Mouse (Mus musculus) cerebellum, postnatal 4 days (tissue): ENCODE data around the gene Glp1r.
A peak's percentile ranks its signal among the peaks of the same experiment; 100 is the strongest.

Experiments used
- DNase-seq, 2 experiments: peaks; one replicate each; pipeline ENCODE4 v3.0.0; 2022; ENCODE audit warnings: low spot score in 2 of 2, mixed read lengths in 1 of 2

Gene Glp1r

DNA sequence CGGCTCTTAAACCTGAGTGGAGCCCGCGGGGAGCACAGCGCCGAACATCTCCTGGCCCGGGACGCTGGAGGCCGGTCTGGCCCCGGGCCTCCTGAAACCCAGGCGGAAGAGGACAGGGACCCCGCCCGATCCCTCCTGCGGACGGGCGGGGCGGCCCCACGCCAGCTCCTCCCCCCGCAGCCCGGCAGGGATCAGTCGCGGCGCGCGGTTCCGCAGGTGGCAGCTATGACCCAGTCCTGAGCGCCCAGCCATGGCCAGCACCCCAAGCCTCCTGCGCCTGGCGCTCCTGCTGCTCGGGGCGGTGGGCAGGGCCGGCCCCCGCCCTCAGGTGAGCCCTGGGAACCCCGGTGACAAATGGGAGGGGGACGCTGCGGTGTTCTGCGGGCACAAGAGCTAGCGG, at the start of gene Glp1r:
Glp1r (plus strand) TSS at position 191 of the 400 bp plus-strand sequence.
- DNase-seq: no peak

GRCm38 (mm10) chr17:30852345-30852744, 49.3 kb upstream of the Glp1r start:
- no peak for DNase-seq

DNA sequence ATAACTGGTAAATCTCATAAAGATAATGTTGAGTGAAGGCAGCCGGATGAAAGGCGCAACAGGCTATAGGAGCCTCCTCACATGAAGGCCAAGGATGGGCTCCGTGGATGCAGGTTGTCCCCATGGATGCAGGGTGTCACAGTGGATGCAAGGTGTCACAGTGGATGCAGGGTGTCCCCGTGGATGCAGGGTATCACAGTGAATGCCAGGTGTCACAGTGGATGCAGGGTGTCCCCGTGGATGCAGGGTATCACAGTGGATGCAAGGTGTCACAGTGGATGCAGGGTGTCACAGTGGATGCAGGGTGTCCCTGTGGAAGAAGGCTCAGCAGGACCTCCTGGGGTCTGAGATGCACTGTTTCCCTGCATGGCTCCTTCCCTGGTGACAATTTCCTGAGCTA, 44.3 kb upstream of the Glp1r start:
- DNase-seq: no peak

GRCm38 (mm10) chr17:30858586-30859259, 42.9 kb upstream of the Glp1r start:
- no peak for DNase-seq

DNA sequence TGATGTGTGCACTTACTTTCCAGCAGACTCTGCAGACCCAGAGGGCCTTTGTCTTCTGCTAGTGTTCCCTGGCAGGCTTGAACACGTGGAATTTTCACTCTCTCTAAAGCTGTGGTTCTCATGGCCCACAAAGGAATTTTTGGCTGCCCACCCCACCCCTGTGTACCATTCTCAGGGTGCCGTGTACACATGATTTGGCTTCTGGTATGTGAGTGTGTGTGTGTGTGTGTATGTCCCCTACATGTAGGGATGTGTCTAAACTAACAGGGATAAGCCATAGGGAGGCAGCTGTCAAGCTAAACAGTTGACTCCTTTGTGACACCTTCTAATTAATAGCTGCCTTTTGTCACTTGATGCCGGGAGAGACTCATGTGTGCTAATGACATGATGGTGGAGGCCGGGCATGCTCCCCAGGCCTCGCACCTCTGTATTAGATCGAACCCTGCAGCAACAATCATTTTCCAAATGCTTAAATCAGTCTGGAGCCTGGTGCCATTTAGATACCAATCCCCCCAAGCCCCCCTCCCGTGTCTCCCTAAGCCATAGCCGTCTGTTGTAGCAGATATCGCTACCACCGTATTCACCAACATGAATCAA, 41.5 kb upstream of the Glp1r start:
- DNase-seq: no peak

DNA sequence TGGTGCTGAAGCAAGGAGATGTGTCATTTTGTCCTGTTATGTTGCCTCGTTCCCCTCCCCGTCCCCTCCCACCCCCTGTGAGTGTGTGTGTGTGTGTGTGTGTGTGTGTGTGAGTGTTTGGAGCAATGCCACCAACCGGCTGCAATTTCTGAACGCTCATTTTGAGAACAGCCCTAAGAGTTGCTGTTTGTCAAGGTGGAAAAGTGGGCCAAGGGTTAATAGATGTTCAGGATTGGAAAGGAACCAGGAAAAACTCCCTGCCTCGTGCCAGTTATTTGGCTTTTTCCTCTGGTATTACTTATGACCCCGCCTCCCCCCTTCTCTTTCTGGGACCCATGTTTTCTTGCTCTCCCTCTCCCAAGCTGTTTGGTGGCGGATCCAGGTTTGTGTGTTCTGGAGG, 41.0 kb upstream of the Glp1r start:
- no peak for DNase-seq

- DNase-seq: no peak
Measured at GRCm38 (mm10) chr17:30866281-30866680, 35.3 kb upstream of the Glp1r start.

GRCm38 (mm10) chr17:30866966-30867365, 34.7 kb upstream of the Glp1r start:
- DNase-seq: peak in 1 of 2 experiments; percentile 30

- no peak for DNase-seq
Measured at GRCm38 (mm10) chr17:30871040-30871439, 30.6 kb upstream of the Glp1r start.

- no peak for DNase-seq
Measured at GRCm38 (mm10) chr17:30874276-30874675, 27.3 kb upstream of the Glp1r start.

- peak in 1 of 2 experiments; percentile 34 for DNase-seq
Measured at GRCm38 (mm10) chr17:30877456-30877855, 24.2 kb upstream of the Glp1r start.

- DNase-seq: no peak
Measured at GRCm38 (mm10) chr17:30878626-30879025, 23.0 kb upstream of the Glp1r start.

- no peak for DNase-seq
Measured at GRCm38 (mm10) chr17:30880391-30880790, 21.2 kb upstream of the Glp1r start.

DNA sequence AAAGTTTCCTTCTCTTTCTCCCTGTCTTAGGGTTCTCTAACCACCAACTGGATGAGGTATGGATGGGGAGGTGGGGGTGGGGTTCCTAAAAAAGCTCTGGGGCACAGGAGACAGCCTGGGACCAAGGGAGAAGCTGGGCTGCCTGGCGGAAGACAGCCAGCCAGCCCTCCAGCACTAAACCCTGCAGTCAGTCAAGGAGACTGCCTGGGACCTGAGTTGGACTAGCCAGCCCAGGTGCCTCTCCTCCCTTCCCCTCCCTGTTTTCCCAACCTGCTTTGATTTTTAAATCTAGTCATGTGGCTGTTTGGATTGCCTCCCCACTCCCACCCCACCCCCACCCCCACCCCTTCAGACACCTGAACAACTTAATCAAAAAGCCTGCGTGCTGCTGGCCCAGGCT, 20.6 kb upstream of the Glp1r start:
- DNase-seq: no peak

GRCm38 (mm10) chr17:30882206-30882605, 19.4 kb upstream of the Glp1r start:
- DNase-seq: no peak

DNA sequence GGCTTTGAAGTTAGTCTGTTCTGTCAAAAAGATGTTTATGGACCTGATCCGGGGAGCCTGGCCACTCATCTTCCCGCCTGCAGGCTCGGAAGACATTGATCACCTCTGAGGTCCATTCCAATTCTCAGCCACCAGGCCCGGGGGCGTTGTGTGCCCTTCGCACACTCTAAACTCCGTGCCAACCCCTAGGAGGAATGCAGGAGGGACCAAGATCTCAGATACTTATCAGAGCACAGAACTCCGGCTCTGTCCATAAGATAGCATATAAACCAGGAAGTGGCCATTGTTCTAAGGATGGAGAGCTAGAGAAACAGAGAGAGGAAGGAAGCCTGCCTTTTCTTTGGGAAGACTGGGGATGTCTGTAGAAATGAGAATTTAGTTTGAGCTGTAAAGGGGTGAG, 18.1 kb upstream of the Glp1r start:
- no peak for DNase-seq

DNA sequence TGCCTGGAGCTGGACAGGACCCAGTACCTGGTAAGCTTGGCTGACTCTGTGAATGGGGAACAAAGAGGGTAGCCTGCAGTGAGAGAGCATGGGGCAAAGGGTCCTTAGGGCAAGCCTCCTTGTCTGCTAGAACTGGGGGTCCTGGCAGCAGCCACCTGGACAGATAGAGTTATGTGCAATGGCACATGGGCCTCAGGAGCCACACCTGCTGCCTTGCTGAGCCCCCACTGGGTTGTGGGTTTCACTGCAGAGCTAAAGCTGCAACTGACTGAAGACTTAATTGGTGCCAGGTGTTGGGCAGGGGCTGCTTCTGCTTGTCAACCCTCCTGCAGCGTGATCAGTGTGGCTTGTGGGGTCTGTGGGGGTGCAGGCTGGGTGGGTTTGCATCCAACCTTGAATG, 9.5 kb upstream of the Glp1r start:
- no peak for DNase-seq

- no peak for DNase-seq
Measured at GRCm38 (mm10) chr17:30892730-30893129, 8.9 kb upstream of the Glp1r start.

- DNase-seq: no peak
Measured at GRCm38 (mm10) chr17:30897075-30897474, 4.5 kb upstream of the Glp1r start.

DNA sequence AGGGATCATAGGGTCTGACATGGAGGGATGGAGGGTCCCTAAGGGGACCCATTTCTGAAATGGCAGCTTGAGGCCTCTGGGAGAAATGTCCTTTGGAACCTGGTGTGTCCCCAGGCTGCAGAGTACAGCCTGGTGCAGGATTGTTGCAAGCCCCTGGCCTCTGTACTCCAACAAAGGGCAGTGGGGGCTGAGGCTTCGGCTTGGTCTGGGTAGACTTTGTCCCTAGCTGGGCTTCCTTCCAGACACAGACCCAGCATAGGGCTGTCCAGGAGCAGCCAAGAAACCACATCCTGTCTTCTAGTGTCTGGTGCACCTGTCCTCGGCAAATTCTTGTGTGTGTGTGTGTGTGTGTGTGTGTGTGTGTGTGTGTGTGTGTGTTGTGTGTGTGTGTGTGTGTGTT, 2.5 kb downstream of the Glp1r start:
- DNase-seq: no peak

DNA sequence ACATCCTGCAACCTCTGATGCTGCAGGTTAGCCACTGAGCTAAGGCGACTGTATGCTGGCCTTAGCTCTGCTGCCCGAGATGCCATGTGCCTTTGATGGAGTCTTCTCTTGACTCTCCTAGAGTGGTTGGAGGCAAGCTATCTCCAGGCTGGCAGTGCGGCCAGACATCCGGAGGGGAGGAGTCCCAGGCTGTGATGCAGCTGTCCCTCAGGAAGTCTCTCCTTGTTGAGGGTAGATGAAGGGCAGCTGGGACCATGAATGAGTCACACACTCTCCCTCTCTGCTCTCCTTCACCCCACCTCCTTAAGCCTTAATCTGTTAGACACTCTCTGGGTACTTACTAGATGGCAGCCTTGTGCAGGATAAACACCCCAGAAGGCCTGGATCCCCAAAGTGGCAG, 6.0 kb downstream of the Glp1r start:
- no peak for DNase-seq

DNA sequence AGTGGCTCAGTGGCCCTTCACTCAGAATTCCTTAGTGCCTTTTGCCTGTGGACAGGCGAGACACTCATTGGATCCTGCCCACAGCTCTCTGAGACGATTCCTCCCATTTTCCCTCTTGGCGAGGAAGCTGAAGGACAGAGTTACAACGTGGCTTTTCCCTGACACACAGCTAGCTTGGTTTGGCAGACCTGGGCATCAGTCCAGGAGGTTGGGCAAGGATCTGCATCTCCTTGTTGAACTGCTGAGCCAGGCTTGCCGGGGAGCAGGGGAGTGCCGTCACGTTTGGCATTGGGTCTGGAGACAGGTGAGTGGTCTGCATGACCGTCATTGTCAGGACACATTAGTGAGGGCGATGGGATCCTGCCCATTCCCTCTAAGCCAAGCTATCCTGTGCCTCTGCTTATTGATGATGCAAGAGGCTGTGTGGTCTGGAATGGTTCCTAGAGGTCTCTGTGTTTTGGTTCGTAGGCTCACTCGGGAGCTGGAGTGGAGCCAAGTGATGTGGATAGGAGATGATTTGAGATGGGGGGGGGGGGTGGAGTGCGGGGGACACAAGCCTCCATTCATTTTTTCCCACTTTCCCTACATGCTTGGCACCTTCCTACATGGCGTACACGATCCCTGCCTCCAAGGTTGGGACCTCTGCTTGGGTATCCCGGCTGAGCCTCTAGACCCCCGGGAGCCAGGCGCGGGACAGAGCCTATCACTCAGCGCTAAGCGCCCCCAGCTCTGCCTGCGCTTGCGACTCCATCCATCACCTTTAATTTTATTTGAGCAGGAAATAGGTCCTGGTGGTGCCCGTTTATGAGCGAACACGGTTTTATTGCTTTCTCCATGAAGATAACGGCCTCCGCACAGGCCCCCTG, 9.5 kb downstream of the Glp1r start:
- DNase-seq: peak in 1 of 2 experiments; percentile 28

- no peak for DNase-seq
Measured at GRCm38 (mm10) chr17:30911732-30912088, 10.1 kb downstream of the Glp1r start.
